ENCODE assay signal across 9 mouse cellular contexts in the genomic region with DNA sequence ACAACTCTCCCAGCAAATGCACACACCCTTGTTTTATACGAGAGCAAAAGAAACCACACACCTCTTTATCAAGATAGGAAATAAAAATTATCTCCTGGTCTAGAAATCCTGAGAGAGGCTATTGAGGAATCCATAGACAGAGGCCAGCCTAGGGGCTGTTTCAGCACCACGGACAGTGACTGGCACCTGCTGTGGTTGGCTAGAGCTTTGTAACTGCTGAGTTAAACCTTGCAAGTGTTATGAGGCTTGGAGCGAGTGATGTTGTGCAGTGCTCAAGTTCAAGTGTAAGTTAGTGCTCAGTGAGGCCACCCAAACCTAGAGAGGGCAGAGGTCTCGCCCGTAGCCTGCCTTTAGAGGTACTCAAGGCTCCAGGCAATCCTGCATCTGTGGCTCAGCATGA. TPM values are rescaled to one million over a fixed set of nuclear protein-coding genes. Genes with fewer than 3 reads are reported as not detected.
A peak's percentile ranks its signal among the peaks of the same experiment; 100 is the strongest.
DNase-seq lines count a peak whose midpoint lies in the region; ATAC-seq and TF ChIP-seq lines count a peak whose summit lies in the region.
"Had no signal": no experiment of that assay in that cellular context is flagged by ENCODE, and none has a peak within 500 bp of the region (broad histone marks: within the 10 kb centered on the region; RNA-seq: fewer than 3 reads in every experiment).

No protein-coding gene starts in this region.

- H3K36me3 ChIP-seq in neural tube, embryonic 15.5 days: no peaks in the 10 kb centered on the region
- no peaks in the 10 kb centered on the region for H3K36me3 ChIP-seq in myocyte (ENCODE audit: control insufficient read depth, insufficient read depth)

- H3K9ac ChIP-seq in neural tube, embryonic 15.5 days (replicated peaks): no peak overlapping the region

- no peaks in the 10 kb centered on the region for H3K79me2 ChIP-seq in myocyte (ENCODE audit: control insufficient read depth, insufficient read depth)

- no peaks in the 10 kb centered on the region for H3K9me3 ChIP-seq in neural tube, embryonic 15.5 days (replicated peaks)

- H3K4me2 ChIP-seq in neural tube, embryonic 15.5 days: no peak overlapping the region
- H3K4me2 ChIP-seq in myocyte (ENCODE audit: low read depth): no peak overlapping the region

- no peak overlapping the region for H3ac ChIP-seq in myocyte (ENCODE audit: control insufficient read depth, insufficient read length)

- no peak for ATAC-seq in neural tube, embryonic 15.5 days (ENCODE audit: low FRiP score)
- peak; percentile 71 for ATAC-seq in granulocyte monocyte progenitor cell, adult 5-6 weeks (replicated peaks; ENCODE audit: poor library complexity, severe bottlenecking)
- no peak for ATAC-seq in erythroblast, adult 5-6 weeks (replicated peaks; ENCODE audit: low FRiP score, poor library complexity, severe bottlenecking)

- 22% methylated on average over 5 of the region's 5 CpGs for WGBS in neural tube, embryonic 15.5 days

- H3K4me1 ChIP-seq in neural tube, embryonic 15.5 days: peaks cover 34% of the 10 kb centered on the region

- peak; percentile 46 to 77 for DNase-seq in adrenal gland, adult (ENCODE audit: inconsistent age in 2 of 2, low spot score in 1 of 2)
- no peak for DNase-seq in adrenal gland, postnatal 4 days (ENCODE audit: low spot score in 2 of 2)
- peak; percentile 80 for DNase-seq in neural tube, embryonic 10.5 days (ENCODE audit: extremely low spot score, low spot score)
- DNase-seq in T-cell, adult 2 months (ENCODE audit: low spot score): no peak

- H3K27ac ChIP-seq in neural tube, embryonic 15.5 days (replicated peaks): no peak overlapping the region
- H3K27ac ChIP-seq: heart, adult 2 months had no signal

- H3K27me3 ChIP-seq in neural tube, embryonic 15.5 days (replicated peaks): no peaks in the 10 kb centered on the region
- H3K27me3 ChIP-seq in myocyte (ENCODE audit: control insufficient read depth, insufficient read depth, insufficient read length): no peaks in the 10 kb centered on the region

- no peak for TF ChIP-seq POLR2A in myocyte (IDR thresholded peaks at IDR 0.05; ENCODE audit: insufficient read length, low read depth)

- no peak overlapping the region for H3K4me3 ChIP-seq in neural tube, embryonic 15.5 days (replicated peaks)
- no peak overlapping the region for H3K4me3 ChIP-seq in myocyte
- H3K4me3 ChIP-seq: heart, adult 2 months had no signal

TF ChIP-seq in myocyte, 11 proteins besides CTCF, POLR2A, EP300 and RAD21:
- TF ChIP-seq USF1 (IDR thresholded peaks at IDR 0.05; ENCODE audit: low read depth): no peak
- peak in 1 of 3 experiments; percentile 6 for TF ChIP-seq MYOD1 (IDR thresholded peaks at IDR 0.05; ENCODE audit: control insufficient read depth in 1 of 3, insufficient read length in 2 of 3, low read depth in 2 of 3)
- TF ChIP-seq CEBPB (IDR thresholded peaks at IDR 0.05; ENCODE audit: insufficient read depth, poor library complexity, severe bottlenecking): no peak
- peak in 1 of 3 experiments; percentile 16 for TF ChIP-seq MYOG (IDR thresholded peaks at IDR 0.05; ENCODE audit: control insufficient read depth in 1 of 3, insufficient read depth in 1 of 3, insufficient read length in 2 of 3, low read depth in 2 of 3)
- TF ChIP-seq POLR2AphosphoS2 (IDR thresholded peaks at IDR 0.05; ENCODE audit: insufficient read length, low read depth): no peak
- TF ChIP-seq REST (IDR thresholded peaks at IDR 0.05; ENCODE audit: insufficient read depth, insufficient read length): peak; percentile 78

RNA-seq across cellular contexts. Expression of a gene that starts 5.6 kb away (rescaled TPM):
- 1 to 10 TPM in 1 of 2 experiments, under 1 TPM in 1; 0.95 to 1.2 TPM for total RNA-seq in adrenal gland, postnatal 4 days (2021)
- polyA plus RNA-seq in neural tube, embryonic 15.5 days (2015; fragmentation: Nextera tagmentation; extraction: Ambion mirVana): 13.0 and 15.6 TPM in 2 replicates
- not detected in 2 replicates for total RNA-seq in granulocyte monocyte progenitor cell, adult 5-6 weeks (2014; fragmentation: Nextera tagmentation)
- total RNA-seq in granulocyte monocyte progenitor cell, adult 5-6 weeks (2017): not detected in 2 replicates
- 0.01 TPM for polyA plus RNA-seq in myocyte (2012; fragmentation: generic; extraction: Trizol)
- total RNA-seq in erythroblast, adult 5-6 weeks (2015; ENCODE audit: low replicate concordance): not detected in 2 replicates
- not detected in 2 replicates for total RNA-seq in erythroblast, adult 5-6 weeks (2017; ENCODE audit: low replicate concordance)
- total RNA-seq: heart, adult 2 months had no signal
- polyA plus RNA-seq: heart, adult 2 months had no signal

Comparison
In these comparisons a context has a peak if more than half of its experiments do, and no peak if none do; other contexts are left out.
1. DNase-seq: peak in adrenal gland, adult (2 of 2) and neural tube, embryonic 10.5 days (single experiment); none in adrenal gland, postnatal 4 days (0 of 2) and T-cell, adult 2 months (single experiment).